Mouse (Mus musculus): ENCODE measurements around the gene Arntl2.
A peak's percentile ranks its signal among the peaks of the same experiment; 100 is the strongest.
"Not testable (repeated sequence)": the region's sequence is repeated elsewhere in the genome, so short reads cannot be mapped to it uniquely, and the experiment has no call there.

Gene Arntl2

DNA sequence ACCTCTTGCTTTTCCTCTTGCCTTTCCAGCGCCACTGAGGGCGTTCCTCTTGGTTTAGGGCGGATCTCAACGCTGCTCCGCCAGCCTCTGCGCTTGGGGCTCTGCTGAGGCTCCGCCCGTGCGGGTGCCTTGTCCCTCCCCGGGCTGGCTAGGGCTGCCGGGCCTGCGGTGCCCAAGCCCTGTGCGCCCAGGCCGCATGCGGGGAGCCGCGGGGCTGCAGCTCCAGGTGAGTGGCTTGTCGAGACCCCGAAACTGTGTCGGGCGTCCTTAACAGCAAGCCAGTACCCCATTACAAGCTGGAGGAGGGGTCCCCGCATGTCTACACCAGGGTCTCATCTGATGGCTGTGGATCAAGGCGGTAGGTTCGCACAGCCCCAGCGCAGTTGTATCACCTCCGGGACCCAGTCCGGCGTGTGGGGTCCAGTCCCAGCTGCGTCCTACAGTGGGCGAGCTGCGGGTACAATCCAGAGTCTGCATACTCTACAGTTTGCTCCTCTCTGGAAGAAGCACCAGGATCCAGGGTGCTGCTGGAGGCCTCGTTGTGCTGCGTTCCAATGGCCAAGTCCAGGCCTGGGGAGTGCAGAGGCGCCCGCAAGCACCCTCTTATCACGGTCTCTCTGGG is at the start of gene Arntl2:
Gene Arntl2, plus strand, starts transcription at position 132 of the 622 bp plus-strand sequence.
- peak; percentile 63 to 65 for DNase-seq (ENCODE audit: low spot score in 2 of 2)

DNA sequence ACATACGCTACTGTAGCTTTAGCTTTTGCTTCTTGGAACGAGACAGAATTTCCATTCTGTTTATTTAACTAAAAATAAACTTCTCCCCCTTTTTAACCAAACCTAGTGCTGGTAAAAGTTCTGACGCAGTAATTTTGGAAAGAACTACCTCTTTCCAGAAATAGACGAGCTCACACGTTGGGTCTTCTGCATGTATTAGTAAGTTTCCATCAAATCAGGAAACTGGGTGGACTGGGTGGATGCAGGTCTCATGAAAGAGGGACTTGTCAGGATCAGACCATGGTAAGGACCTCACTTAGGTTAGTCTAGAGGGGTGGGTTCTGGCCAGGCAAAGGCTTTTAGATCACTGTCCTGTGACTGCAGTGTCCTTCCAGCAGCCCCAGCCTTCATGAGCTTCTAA is 49.3 kb upstream of the Arntl2 start:
- DNase-seq (ENCODE audit: low spot score in 2 of 2): no peak

DNA sequence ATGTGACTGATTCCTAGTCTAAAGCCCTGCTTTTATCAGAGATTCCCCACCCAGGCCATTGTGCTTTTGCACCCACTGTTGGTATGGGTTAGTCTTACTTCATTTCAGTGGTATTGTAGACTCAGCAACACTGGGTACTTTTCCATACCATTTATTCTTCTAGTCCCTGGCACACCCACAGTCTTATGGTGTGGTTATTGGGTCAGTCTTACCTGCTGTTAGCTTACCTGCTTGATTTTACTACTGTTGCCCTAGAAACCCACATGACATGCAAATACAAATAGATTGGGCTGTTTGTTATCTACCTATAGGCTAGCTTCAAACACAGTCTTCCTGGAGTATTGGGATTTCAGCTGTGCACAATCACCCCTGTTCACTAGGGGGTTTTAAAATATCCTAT is 48.8 kb upstream of the Arntl2 start:
- no peak for DNase-seq (ENCODE audit: low spot score in 2 of 2)

DNA sequence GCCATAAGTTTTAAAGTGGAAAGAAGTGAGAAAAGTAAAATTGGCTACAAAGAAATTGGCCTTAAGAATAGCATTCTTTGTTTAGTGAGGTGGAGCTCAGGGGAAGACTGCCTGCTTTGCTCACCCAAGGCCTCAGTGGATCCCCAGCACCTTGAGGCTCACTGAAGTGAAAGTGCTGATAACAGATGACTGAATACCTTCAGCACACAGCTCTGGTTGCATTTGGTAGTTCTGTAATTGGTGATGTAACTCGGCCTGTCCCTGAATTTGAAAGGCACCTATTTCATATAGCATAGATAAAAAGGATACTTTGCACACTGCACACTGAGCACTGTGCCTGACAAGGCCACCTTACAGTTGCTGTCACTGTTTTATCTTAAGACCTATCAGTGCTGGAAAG is 47.6 kb upstream of the Arntl2 start:
- DNase-seq (ENCODE audit: low spot score in 2 of 2): no peak

DNA sequence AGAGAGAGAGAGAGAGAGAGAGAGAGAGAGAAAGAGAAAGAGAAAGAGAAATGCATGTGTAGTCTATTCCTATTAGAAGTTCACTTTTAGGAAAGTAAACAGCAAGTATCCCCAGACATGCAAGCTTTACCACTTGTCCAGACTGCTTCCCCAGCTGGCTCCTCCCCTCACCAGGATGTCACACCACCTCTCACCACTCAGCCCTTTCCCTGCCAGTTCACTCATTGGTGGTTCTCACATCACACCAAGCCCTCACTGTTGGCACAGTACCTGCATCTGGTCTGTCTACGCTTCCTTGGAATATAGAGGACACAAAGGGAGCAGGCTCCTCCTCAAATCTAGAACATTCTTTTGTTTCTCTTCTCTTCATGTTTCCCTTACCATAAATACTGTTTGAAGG is 44.2 kb upstream of the Arntl2 start:
- DNase-seq (ENCODE audit: low spot score in 2 of 2): peak; percentile 18 to 27

DNA sequence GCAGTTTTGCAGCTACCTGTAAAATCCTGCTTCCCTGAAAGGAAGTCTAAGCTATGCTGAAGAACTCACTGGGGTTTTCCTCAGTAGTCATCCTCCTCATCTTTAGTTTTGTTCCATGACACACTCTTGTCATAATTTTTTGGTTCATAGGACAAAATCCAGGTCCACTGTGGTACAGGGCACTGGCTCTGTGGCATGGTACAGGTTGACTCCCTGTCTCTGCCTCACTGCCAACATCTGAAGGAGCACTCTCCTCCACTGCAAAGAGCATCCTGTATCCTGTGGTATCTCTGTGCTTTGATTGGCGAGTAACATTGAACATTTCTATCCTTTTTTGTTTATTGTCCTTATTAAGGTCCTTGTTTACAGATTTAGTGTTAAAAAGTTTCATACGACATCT is 43.7 kb upstream of the Arntl2 start:
- DNase-seq (ENCODE audit: low spot score in 2 of 2): no peak

DNA sequence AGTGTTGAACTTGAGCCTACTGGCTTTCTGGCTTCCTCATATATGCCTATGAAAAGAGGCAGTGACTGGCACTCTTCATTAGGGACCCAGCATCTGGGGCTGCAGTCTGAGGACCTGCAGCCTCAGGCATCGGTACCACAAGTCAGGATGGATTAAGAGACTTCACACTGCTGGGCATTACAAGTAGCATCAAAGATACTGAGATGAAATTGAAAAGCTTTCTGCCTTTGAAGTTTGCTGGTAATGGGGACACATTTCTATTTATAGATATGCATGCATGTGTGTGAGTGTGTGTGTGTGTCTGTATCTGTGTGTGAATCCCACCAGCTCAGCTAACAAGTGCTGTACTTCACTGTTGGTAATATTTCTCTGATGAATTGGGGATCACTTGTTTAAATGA is 43.2 kb upstream of the Arntl2 start:
- DNase-seq (ENCODE audit: low spot score in 2 of 2): no peak

DNA sequence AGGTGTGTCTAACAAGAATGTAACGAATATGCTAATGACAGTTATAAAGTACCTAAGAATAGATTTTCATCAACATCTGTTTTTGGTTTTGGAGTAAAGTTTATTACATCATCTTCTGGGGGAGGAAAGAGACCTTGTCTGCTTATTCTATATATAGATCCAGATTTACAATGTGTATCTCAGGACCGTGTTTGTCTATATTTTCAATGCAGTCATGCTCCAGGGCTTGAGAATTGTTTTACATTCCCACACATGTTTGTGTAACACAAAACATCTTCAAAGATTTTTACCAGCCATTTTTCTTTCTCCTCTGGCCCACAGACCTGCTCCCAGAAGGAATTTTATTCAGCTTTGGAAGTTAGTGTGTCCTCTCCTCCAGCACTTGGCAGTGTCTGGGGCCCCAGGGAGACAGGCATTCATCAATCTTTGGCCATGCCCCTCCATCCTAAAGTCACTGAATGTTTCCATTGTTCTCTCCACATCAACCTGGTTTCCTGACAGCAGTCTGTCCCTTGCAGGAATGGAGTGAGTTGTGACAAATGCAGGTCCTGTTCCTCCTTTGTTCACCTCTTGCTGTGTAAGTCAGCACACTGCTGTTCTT is 42.2 kb upstream of the Arntl2 start:
- no peak for DNase-seq (ENCODE audit: low spot score in 2 of 2)

DNA sequence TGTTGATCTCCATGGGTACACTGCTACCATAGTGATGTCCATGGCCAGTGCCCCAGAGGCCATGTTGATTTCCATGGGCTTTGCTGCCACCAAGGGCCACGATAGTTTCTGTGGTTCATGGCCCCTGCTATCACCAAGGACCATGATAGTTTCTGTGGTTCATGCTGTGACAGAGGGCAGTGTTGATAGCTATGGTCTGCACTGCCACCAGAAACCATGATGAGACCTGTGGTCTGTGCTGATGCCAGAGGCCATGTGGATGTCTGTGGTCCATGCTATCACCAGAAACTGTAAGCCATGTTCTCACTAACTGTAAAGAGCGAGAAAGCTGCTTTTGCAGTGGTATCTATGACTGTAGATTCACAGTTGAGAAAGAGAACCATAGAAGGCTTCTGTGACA is 40.7 kb upstream of the Arntl2 start:
- DNase-seq (ENCODE audit: low spot score in 2 of 2): no peak

DNA sequence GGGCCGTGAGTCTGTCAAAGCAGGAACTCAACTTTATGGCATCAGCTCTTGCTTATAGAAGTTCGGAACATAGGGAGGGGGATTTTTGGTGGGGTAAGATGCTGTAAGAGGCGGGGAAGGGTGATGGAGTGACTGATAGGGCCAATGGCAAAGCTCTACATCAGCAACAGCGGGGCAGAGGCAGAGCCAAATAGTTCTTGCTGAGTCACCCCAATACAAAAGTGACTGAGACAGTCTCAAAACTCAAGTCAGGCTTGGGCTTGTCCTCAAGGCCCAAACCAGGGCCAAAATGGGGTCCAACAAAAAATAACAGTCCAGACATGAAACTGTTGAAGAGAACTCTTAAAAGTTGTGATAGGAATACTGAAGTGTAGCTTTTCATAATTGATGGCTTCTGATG is 40.2 kb upstream of the Arntl2 start:
- no peak for DNase-seq (ENCODE audit: low spot score in 2 of 2)

DNA sequence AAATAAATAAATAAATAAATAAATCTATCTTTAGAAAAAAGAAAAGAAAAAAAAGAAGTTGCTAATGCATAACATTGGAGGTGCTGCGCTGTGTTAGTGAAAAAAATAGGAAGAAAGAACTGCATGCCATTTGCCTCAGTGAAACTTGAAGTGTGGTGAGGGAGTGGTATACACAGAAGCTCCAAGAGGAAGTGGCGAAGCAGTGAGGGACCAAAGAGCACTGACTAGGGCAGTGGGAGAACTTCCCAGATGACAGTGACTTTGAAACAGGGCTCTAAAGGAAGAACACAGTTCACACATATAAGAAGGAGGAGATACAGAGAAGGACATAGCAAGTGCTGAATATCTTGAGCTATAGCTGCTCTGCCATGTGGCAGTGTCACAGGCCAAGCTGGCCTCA is 36.8 kb upstream of the Arntl2 start:
- no peak for DNase-seq (ENCODE audit: low spot score in 2 of 2)

DNA sequence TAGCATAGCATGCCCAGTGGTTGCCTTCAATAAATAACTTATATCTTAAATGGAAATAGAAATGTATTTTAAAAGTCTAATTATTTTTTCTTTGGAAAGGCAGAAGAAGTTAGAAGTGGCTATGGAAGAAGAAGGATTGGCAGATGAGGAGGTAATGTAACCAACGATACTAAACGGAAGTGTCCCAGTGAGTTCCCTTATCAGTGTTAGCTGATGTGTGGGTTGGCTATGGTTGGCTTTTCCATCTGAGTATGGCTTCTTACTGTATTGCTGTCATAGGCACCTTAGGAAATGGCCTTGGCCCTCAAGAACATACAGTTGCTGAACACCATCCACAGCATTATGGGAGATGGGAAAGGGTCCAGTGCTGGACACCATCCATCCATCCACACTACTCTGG is 35.8 kb upstream of the Arntl2 start:
- DNase-seq (ENCODE audit: low spot score in 2 of 2): no peak

DNA sequence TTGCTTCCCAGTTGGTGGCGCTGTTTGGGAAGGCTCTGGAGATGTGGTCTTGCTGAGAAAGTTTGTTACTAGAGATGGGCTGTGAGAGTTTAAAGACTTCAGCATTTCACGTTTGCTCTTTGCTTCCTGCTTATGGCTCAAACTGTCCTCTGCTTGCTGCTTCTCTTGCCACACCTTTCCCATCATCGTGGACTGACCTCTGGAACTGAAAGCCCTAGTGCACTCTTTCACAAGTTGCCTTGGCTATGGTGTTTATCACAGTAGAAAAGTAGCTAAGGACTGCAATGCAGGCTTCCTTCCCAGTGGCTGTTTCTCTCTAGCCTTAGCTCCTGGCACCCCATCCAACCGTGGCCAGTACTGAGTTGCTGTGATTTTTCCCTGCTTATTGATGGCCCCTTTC is 35.1 kb upstream of the Arntl2 start:
- no peak for DNase-seq (ENCODE audit: low spot score in 2 of 2)

DNA sequence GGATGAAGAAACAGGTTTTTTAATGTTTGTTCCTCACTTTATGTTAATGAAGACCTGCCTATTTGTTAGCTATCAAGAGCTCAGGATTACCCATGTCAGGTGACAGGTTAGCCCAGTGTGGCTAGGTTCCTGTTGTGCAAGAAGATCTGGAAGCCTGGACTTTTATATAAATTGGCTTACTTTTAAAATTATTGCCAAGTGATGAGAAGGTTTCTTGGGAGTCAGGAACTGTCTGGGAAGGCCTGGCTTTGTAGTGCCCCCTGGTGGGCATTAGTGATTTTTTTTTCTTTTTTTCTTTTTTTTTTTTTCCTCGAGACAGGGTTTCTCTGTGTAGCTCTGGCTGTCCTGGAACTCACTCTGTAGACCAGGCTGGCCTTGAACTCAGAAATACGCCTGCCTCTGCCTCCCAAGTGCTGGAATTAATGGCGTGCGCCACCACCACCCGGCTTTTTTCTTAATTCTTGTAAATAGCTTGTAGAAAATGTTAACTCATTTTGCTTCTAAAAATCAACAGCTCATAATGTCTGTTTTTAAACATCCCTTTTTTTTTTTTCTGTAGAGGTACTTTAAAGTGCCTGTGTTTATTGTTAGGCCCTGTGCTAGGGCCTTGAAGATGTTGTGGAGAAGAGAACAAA is 33.5 kb upstream of the Arntl2 start:
- no peak for DNase-seq (ENCODE audit: low spot score in 2 of 2)

DNA sequence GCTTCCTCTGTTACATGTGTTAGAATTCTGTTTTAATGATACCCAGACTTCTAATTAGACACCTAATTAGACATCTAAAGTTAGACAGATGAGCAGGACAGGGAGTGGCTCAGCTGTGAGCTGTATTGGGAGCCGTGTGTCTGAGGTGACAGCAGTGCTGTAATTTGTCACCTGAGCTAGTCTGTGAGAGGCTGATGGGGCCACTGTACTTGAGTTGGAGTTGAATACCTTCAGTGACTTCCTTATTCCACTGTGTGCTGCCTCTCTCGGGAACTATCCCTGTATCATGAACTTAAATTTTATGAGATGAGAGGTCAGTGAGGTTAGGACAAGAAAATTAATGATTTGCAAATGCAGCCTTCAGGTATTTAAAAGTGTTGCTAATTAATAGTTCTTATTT is 31.3 kb upstream of the Arntl2 start:
- no peak for DNase-seq (ENCODE audit: low spot score in 2 of 2)

DNA sequence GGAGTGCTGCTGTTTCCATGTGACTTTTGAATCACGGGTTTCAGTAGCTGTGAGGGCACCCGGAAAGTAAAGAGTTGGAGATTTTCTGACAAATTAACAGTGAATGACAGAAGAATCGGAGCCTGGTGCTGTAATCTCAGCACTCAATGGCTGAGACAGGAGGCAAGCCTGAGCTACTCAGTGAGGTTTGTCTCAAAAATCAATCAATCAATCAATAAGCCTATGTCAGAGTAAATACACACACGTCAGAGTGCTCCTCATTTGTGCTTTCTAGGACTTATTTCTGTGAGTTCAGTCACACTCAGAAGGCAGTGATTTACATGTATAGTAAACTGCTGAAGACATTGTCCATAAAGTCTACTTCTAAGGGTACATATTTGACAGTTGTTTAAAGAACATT is 30.6 kb upstream of the Arntl2 start:
- DNase-seq (ENCODE audit: low spot score in 2 of 2): no peak

DNA sequence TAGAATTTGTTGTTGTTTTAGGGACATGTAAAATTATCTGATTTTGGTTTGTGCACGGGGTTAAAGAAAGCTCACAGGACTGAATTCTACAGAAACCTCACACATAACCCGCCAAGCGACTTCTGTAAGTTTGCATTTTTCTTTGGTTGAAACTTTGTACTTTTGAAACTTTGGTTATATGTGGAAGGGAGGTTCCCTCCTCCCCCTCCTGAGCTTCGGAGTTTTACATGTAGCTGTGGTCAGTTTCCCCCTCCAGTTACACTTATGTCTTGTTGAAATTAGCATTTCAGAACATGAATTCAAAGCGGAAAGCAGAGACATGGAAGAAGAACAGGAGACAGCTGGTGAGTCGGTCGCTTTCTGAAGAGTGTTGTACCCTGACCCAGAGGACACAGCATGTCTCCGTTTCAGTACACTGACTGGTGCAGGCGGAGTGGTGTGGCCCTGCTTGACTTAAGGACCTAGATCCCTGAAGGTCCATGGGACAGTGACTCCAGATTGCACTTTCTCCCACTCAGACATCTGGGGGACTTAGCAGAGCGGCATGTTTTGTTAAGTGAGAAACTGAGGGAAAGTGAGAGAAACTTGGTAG is 26.9 kb upstream of the Arntl2 start:
- no peak for DNase-seq (ENCODE audit: low spot score in 2 of 2)

DNA sequence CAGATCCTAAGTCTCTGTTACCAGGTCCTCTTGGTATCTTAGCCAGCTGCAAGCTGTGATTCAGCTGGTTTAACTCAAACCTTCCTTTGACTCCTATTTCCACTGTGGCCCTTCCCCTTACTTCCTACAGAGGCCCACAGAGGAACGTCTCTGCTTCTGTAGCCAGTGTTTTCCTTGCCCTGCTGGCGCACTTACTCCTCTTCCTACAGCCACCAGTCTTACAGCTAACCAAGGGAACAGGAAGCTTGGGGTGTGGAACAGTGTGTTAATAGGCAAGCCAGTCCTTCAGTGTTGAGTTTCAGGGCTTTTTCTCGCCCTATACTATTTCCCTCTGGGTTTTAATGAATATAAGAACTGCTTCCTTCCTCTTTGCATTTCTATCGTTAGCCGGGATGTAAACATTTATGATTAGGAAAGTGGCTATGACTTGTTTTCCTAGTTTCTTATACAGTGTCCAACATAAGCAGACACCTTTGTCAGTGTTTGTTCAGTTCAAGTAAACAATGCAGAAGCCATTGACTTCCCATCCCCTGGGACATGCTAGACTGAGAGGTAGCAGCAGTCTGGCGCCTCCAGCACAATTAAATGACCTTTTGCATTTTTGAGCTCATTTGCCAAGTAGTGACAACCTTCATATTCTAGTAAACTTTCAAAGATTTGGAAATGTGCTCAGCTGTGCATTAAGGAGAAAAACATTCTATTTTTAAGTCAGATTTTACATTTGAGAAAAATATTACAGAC is 25.7 kb upstream of the Arntl2 start:
- no peak for DNase-seq (ENCODE audit: low spot score in 2 of 2)

DNA sequence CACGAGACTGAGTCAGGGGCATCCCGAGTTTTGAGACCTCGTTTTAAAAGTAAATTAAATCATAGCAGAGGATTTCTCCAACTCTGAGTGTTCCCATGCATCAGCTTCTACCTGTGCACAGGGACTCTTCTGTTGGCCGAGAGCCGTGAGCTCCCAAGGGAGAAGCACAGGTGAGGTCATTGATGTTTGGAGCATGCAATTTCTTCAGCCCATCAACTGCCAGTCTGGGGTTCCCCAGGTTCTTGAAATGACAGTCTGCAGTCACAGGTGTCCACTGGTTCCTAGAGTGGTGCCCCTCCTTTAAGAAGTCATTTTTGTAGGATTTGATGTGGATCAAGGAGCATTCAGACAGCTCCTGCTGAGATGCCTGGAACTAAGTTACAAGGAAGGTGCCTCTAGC is 25.0 kb upstream of the Arntl2 start:
- no peak for DNase-seq (ENCODE audit: low spot score in 2 of 2)

DNA sequence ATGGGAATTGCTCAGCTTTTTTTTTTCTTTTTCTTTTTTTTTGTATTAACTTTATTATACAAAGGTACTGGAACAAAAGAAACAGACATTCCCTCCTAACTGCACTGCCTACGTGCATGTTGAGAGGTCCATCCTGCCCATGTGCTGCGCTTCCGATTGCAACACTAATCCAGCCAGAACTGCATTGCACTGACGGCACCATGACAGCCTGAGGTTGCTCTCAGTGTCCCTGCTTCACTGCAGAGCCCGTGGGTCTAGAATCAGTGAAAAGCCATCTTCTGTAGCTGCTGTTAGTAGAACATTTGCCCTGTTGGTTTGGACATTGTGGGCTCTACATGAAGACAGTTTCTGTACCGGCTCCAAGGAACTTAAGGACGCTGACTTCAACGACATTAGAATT is 20.0 kb upstream of the Arntl2 start:
- not testable (repeated sequence) for DNase-seq (ENCODE audit: low spot score in 2 of 2)

DNA sequence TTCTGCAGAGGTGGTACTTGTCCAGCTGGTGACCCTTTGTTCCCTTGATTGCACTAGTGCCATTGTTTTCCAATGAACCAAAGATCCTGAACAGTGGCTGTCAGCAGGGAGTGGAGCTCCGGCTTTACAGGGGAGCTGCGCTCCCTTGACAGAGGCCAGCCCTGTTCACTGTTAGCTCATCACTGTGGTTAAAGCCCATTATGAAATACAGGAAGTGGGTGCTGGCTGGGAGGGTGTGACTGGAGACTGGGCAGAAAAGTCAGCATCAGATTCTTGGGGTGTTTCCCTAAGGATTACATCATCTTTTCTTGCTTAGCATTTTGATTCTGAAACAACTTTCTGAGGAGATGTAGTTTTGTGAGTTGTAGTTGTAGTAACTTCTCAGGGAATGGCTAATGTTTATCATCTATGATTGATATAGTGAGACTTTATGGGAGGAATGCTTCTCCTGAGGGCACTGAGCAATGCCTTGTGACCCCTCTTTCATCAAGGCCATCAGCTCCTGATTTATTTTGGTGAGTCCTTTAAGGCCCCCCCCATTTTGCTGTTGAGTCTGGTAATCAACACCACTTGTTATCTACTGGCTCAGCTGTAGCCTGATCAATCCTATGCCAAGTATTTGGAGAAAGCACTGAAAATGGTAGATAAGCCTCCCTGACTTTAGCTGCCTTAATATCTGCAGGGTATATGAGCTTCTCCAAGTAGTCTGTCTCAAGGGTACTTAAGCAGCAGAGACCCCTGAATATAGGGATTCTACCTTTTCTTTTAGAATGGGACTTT is 19.1 kb upstream of the Arntl2 start:
- DNase-seq (ENCODE audit: low spot score in 2 of 2): peak in 1 of 2 experiments; percentile 52

DNA sequence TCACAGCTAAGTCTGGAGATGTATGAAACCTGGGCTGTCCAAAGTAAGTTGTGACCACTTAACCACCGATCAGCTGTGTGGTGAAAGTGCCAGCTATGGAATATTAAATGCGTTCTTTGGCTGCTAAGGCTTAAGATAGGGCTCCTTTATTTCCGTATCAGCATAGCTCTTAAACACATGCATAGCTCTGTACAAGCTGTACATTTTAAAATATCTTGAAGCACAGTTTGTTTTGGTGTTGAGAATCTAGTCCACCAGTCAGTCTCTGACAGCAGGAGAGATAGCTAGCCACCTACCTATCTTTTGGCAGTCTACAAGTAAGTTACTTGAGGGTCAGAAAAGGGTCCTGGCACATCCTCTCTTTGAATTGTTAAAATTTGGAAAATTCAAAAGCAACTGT is 17.8 kb upstream of the Arntl2 start:
- DNase-seq (ENCODE audit: low spot score in 2 of 2): no peak
